Mouse (Mus musculus) liver, embryonic 11.5 days (tissue): ENCODE measurements at regions not wholly inside any gene's neighbourhood (a gene's known extent, or its start where the extent isn't known, plus 50 kb on each side); places are given as distances from the start of the nearest gene placed in this dataset.

Experiments used
- ATAC-seq: fragments of 200-750 bp; cut with Nextera tagmentation; replicated peaks from 2 replicates; pipeline ENCODE4 v1.8.0; 2017; ENCODE audit warnings: moderate number of reproducible peaks, mild to moderate bottlenecking, moderate TSS enrichment, moderate library complexity; ENCODE audit not compliant: low FRiP score
- DNase-seq: peaks from one replicate; pipeline ENCODE4 v3.0.0-alpha.2; 2017; ENCODE audit warnings: low spot score
- H3K27ac ChIP-seq: fragments of 300-500 bp; sonication (generic); 2 replicates; pipeline ENCODE4 v1.5.1; 2014; ENCODE audit warnings: mild to moderate bottlenecking, low read depth, low read length, control low read depth
- H3K27me3 ChIP-seq: fragments of 300-500 bp; sonication (generic); replicated peaks from 2 replicates; pipeline ENCODE4 v1.6.1; 2014; ENCODE audit warnings: low read length, mixed read lengths; ENCODE audit not compliant: control insufficient read depth, insufficient read depth
- H3K36me3 ChIP-seq: fragments of 300-500 bp; sonication (generic); 2 replicates; pipeline ENCODE4 v1.6.1; 2014; ENCODE audit warnings: mild to moderate bottlenecking, low read length, moderate library complexity, mixed read lengths; ENCODE audit not compliant: control insufficient read depth, insufficient read depth
- H3K4me1 ChIP-seq: fragments of 300-500 bp; sonication (generic); replicated peaks from 2 replicates; pipeline ENCODE4 v1.6.1; 2014; ENCODE audit warnings: low read length, mixed read lengths; ENCODE audit not compliant: control insufficient read depth, insufficient read depth
- H3K4me2 ChIP-seq: fragments of 300-500 bp; sonication (generic); 2 replicates; pipeline ENCODE4 v1.6.1; 2014; ENCODE audit warnings: mild to moderate bottlenecking, control low read depth, moderate library complexity
- H3K4me3 ChIP-seq: fragments of 300-500 bp; sonication (generic); 2 replicates; pipeline ENCODE4 v1.5.1; 2014; ENCODE audit warnings: low read depth, low read length, control low read depth
- H3K9ac ChIP-seq: fragments of 300-500 bp; sonication (generic); 2 replicates; pipeline ENCODE4 v1.6.1; 2014; ENCODE audit warnings: low read depth, low read length, control low read depth
- H3K9me3 ChIP-seq: fragments of 300-500 bp; sonication (generic); 2 replicates; pipeline ENCODE4 v1.6.1; 2016; ENCODE audit warnings: low read length, inconsistent platforms, mixed read lengths; ENCODE audit not compliant: control insufficient read depth
- WGBS: fragments of 180-500 bp; shearing (Covaris S2); extraction: QIAGEN DNeasy Blood & Tissue Kit; methylation state at CpG from one replicate; pipeline ENCODE4 v1.1.7; 2014; 5-methylcytosine and 5-hydroxymethylcytosine counted together

DNA sequence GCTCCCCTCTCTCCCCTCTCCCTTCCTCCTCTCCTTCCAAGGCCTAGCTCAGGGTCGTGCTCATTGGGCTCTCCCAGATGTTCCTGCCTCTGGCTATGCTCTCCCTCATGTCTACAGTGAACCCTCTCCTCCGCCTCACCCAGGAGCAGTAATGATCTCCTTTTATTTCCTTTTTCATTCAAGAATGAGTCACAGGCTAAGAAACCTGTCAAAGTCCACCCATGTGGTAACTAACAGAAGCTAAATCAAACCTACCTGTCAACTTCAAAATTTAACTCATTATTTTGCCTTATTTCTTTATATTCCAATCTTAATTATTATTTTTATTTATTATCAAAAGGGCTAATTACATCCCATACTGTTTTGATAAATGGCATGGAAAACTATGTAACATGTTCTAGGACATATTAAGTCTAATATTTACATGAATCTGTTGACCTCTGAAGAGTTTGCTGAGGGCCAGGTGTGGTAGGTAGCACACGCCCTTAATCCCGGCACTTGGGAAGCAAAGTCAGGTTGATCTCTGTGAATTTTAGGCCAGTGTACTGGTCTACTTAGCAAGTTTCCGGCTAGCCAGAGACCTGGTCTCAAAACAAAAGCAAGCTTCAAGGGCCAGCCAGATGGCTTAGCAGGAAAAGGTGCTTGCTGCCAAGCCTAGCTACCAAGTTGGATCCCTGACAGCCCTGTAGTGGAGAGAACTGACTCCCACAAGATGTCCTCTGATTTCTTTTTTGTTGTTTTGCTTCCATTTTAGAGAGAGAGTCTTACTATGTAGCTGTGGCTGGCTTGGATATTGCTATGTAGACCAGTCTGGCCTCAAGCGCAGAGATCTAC is 51.9 kb upstream of the Slc16a1 start:
- Histone ChIP-seq H3K4me1 (no peaks in the 10 kb centered on the region), H3K9ac (no peak overlapping the region), H3K4me2 (no peak overlapping the region), H3K27me3 (no peaks in the 10 kb centered on the region), H3K36me3 (no peaks in the 10 kb centered on the region), H3K27ac (no peak overlapping the region), H3K4me3 (no peak overlapping the region), H3K9me3 (no peaks in the 10 kb centered on the region)
- ATAC-seq (no peak), DNase-seq (no peak)
- WGBS = 85% methylated on average over 6 of the region's 6 CpGs

DNA sequence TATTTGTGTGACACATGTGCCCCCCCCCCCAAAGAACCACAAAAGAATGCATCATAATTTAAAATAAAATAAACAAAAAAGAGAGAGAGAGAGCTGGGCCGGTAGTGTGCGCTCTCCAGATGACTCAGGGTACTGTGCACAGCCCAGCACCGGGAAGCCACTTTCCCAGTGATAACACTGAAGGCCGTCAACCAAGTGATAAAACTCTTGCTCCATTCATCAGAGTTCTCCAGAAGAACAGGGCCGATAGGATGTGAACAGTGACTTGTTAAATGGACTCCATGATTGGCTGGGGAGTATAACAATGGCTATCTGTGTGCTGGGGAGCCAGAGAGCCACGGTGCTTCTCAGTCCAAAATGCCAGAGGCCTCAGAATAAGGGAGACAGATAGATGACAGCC is 53.2 kb upstream of the Slc16a1 start:
- H3K4me1 ChIP-seq = no peaks in the 10 kb centered on the region
- no peak overlapping the region for H3K9ac ChIP-seq
- no peak overlapping the region for H3K4me2 ChIP-seq
- H3K27ac ChIP-seq = 0 out of 2 replicates have a peak overlapping the region, but pooled peaks have one; percentile 16
- H3K27me3 ChIP-seq = no peaks in the 10 kb centered on the region
- WGBS = 34% methylated on average over 6 of the region's 6 CpGs
- H3K4me3 ChIP-seq = no peak overlapping the region
- DNase-seq (no peak), ATAC-seq (peak; percentile 98)
- H3K9me3 ChIP-seq = no peaks in the 10 kb centered on the region
- no peaks in the 10 kb centered on the region for H3K36me3 ChIP-seq

DNA sequence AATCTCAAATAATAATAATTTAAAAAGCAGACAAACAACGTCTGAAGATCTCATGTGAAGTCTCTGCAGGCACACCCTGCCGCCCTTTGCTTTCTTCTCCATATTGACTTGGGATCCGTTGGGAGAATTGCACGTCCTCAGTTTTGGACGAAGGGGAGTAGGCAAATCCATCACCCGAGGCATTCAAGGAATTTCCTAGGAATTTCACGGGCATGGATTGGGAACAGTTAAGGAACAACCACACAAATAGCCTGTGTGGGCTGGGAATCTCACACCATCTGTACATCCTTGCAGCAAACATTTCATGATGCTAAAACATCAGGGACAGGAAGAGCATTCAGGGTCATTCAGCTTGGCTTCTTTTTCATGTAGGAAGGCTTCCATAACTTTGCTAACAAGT is 55.2 kb upstream of the Slc16a1 start:
- Histone ChIP-seq H3K9ac (no peak overlapping the region), H3K4me2 (no peak overlapping the region), H3K4me1 (no peaks in the 10 kb centered on the region), H3K36me3 (no peaks in the 10 kb centered on the region), H3K27ac (no peak overlapping the region), H3K27me3 (no peaks in the 10 kb centered on the region), H3K9me3 (no peaks in the 10 kb centered on the region), H3K4me3 (no peak overlapping the region)
- 60% methylated on average over 7 of the region's 7 CpGs for WGBS
- no peak for ATAC-seq
- no peak for DNase-seq

DNA sequence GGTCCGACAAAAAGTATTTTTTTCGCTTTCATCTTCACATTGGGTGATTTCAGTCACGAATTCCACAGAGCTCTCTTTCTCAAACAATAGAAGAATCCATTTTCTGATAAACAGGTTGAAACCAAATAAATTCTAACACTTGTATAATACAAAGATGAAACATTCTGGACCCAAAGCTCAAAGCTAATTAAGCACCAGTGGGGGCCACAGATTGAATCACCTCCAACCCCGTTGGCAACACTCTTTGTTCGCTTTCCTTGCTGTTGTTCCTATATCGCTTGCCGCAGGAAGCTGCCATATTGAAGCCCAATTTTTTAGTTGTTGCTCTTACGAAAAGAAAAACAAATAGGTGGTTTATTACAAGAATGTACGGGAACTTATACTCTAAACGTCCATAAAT is 55.9 kb upstream of the Slc16a1 start:
- WGBS = 90% methylated on average over 10 of the region's 10 CpGs
- no peaks in the 10 kb centered on the region for H3K36me3 ChIP-seq
- no peaks in the 10 kb centered on the region for H3K27me3 ChIP-seq
- no peak overlapping the region for H3K4me2 ChIP-seq
- H3K4me1 ChIP-seq = no peaks in the 10 kb centered on the region
- H3K9me3 ChIP-seq = no peaks in the 10 kb centered on the region
- H3K27ac ChIP-seq = no peak overlapping the region
- no peak overlapping the region for H3K4me3 ChIP-seq
- H3K9ac ChIP-seq = no peak overlapping the region
- ATAC-seq (no peak), DNase-seq (no peak)

DNA sequence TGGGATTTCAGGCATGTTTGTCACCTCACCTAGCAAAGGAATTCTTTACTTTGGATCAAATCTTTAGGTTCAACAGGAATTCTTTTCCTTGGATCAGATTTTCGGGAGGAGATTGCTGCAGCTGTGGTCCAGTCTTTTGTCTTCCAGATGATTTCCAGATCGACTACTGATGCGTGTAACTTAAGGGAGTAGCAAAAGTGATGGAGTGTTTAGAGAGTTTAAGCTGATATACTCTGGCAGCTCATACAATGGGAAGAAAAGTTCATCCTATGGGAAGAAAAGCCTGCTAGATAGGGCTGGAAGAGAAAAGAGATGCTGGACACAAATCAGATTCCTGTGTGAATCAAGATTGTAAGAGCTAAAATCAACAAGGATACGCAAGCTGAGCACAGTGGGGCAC is 59.3 kb upstream of the Slc16a1 start:
- Histone ChIP-seq H3K27ac (no peak overlapping the region), H3K4me3 (no peak overlapping the region), H3K36me3 (no peaks in the 10 kb centered on the region), H3K9ac (no peak overlapping the region), H3K9me3 (no peaks in the 10 kb centered on the region), H3K4me1 (no peaks in the 10 kb centered on the region), H3K4me2 (no peak overlapping the region), H3K27me3 (no peaks in the 10 kb centered on the region)
- DNase-seq = no peak
- ATAC-seq = no peak
- 74% methylated on average over 4 of the region's 4 CpGs for WGBS

DNA sequence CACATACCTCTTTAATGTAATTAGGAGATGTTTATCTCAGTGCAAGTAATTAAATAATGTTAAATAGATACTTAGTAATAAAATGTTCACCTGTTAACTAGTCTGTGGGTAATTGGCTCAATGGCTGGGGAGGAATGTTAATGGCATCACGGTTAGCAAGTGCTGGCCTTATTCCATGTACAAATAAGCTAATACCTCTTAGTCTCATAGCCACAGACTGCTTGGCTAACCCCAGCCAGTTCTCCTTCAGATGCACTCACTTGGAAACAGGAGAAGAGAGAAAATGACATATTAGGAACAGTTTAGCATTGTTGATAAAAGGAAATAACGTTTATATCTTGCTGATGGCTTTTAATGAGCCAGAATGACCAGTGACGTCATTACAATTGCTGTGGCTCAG is 60.1 kb upstream of the Slc16a1 start:
- no peak overlapping the region for H3K9ac ChIP-seq
- ATAC-seq (no peak), DNase-seq (no peak)
- no peaks in the 10 kb centered on the region for H3K27me3 ChIP-seq
- H3K4me1 ChIP-seq = no peaks in the 10 kb centered on the region
- H3K27ac ChIP-seq = no peak overlapping the region
- no peak overlapping the region for H3K4me2 ChIP-seq
- WGBS = 44% methylated on average over 3 of the region's 3 CpGs
- H3K4me3 ChIP-seq = no peak overlapping the region
- H3K9me3 ChIP-seq = no peaks in the 10 kb centered on the region
- H3K36me3 ChIP-seq = no peaks in the 10 kb centered on the region

DNA sequence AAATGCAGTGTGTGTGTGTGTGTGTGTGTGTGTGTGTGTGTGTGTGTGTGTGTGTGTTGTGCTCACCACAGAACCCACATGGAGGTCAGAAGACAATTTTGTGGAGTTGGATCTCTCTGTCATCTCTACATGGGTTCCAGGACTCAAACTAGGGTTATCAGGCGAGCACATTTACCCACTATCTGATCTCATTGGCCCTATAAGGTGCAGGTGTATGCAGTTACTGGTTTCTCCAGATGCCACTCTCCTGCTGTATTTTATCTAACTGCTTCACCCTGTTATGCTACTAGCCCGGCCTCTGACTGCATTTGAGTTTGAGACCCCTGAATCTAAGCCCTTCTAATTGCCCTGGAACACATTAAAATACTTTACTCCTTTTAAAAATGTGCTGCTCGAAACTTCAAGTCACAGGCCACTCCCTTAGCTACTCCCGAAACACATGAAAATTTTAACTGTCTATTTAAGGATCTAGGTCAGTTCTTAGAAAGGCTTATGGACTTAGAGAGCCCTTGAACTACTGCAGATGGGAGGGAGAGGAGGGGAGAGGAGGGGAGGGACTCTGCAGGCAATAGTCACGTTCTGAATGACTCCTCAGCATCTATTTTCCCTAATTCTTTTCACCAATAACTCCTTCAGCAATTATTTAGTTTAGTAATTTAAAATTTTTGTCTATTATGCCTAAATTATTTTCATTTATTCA is 61.1 kb upstream of the Slc16a1 start:
- no peaks in the 10 kb centered on the region for H3K36me3 ChIP-seq
- no peaks in the 10 kb centered on the region for H3K27me3 ChIP-seq
- DNase-seq (no peak), ATAC-seq (peak; percentile 81)
- H3K4me2 ChIP-seq = no peak overlapping the region
- H3K9ac ChIP-seq = no peak overlapping the region
- no peaks in the 10 kb centered on the region for H3K4me1 ChIP-seq
- H3K27ac ChIP-seq = peak overlapping the region; percentile 25; the same call in 1 of the 2 replicates
- 60% methylated on average over 5 of the region's 5 CpGs for WGBS
- no peak overlapping the region for H3K4me3 ChIP-seq
- H3K9me3 ChIP-seq = no peaks in the 10 kb centered on the region

DNA sequence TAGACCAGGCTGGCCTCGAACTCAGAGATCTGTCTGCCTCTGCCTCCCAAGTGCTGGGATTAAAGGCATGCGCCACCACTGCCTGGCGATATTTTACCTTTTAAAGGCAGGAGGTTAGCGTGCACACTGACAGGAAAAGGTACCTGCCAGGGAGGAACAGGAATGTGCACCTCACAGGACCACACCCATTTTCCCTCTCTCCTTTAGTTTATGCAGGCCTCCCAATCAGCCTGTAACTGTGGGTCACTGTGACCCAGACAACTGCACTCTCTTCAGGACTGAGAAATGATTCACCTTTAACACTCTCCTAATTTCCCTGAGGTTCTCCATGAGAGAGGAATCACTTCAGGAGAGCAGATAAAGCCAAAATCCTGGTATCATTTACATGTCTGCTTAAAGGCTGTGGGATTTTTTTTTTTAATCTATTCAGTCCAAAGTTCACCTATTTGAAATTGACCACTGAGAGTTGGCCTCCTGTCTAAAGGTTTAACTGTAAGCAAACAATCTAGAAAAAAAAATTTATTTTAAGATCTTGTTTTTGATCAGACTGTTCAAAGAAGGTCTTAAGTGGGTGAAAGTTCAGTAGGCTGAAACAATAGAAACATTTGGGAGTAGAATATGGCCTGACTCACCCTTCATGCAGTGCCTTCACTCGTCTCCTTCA is 61.7 kb upstream of the Lrig2 start:
- Histone ChIP-seq H3K27ac (no peak overlapping the region), H3K4me2 (no peak overlapping the region), H3K9me3 (no peaks in the 10 kb centered on the region), H3K4me1 (no peaks in the 10 kb centered on the region), H3K36me3 (no peaks in the 10 kb centered on the region), H3K27me3 (no peaks in the 10 kb centered on the region), H3K9ac (no peak overlapping the region), H3K4me3 (no peak overlapping the region)
- ATAC-seq = no peak
- 79% methylated on average over 5 of the region's 5 CpGs for WGBS
- DNase-seq = no peak
